Mouse (Mus musculus) megakaryocyte-erythroid progenitor cell, adult 5-6 weeks (primary cell): ENCODE data around the gene Ppil6. TPM values are rescaled to one million over a fixed set of nuclear protein-coding genes. Genes with fewer than 3 reads are reported as not detected.
A peak's percentile ranks its signal among the peaks of the same experiment; 100 is the strongest.

Source experiments
- ATAC-seq: replicated peaks from 2 replicates; pipeline ENCODE4 v1.8.0; 2016; ENCODE audit warnings: mild to moderate bottlenecking, inconsistent platforms; ENCODE audit not compliant: severe bottlenecking, poor library complexity, low FRiP score, low TSS enrichment
- total RNA-seq, 2 experiments: library from RNA; stranded (forward) in 1 of 2; stranded (reverse) in 1 of 2; fragments of 200-1000, 215-1000 nt in 1 of 2; fragments of >200 nt in 1 of 2; fragmentation: Nextera tagmentation in 1 of 2; gene quantifications; 2 replicates each; pipeline ENCODE4 v1.2.3; 2014 to 2017

The Ppil6 gene
- total RNA-seq, 2 experiments from 2014 or later = not detected

GRCm38 (mm10) chr10:41476171-41477017 lies 13.8 kb upstream of the Ppil6 start, which contains the start of gene Mical1:
TSS of gene Mical1 (plus strand) at chr10:41476314.
- ATAC-seq = 0 out of 2 replicates have a peak, but pooled peaks have one; percentile 19

GRCm38 (mm10) chr10:41477018-41477277 lies 13.3 kb upstream of the Ppil6 start:
- no peak for ATAC-seq

GRCm38 (mm10) chr10:41477278-41478181 lies 12.7 kb upstream of the Ppil6 start:
- no peak for ATAC-seq

- ATAC-seq = no peak
Measured at GRCm38 (mm10) chr10:41479961-41480360, 10.3 kb upstream of the Ppil6 start.

GRCm38 (mm10) chr10:41480938-41481880 lies 9.0 kb upstream of the Ppil6 start:
- peak; percentile 83 for ATAC-seq

- no peak for ATAC-seq
Measured at GRCm38 (mm10) chr10:41482446-41482845, 7.8 kb upstream of the Ppil6 start.

GRCm38 (mm10) chr10:41485778-41486177 lies 4.5 kb upstream of the Ppil6 start:
- no peak for ATAC-seq

GRCm38 (mm10) chr10:41486506-41487170 lies 3.6 kb upstream of the Ppil6 start:
- ATAC-seq = no peak

- ATAC-seq = no peak
Measured at GRCm38 (mm10) chr10:41488877-41489276, 1.4 kb upstream of the Ppil6 start.

- ATAC-seq = no peak
Measured at GRCm38 (mm10) chr10:41489294-41489693, 945 bp upstream of the Ppil6 start.

GRCm38 (mm10) chr10:41490518-41490873 lies 257 bp downstream of the Ppil6 start:
- ATAC-seq = no peak

- no peak for ATAC-seq
Measured at GRCm38 (mm10) chr10:41491111-41491510, 872 bp downstream of the Ppil6 start.

GRCm38 (mm10) chr10:41500941-41501340 lies 10.7 kb downstream of the Ppil6 start:
- ATAC-seq = no peak

GRCm38 (mm10) chr10:41504996-41505395 lies 14.8 kb downstream of the Ppil6 start:
- no peak for ATAC-seq

- peak; percentile 70; the same call in 1 of the 2 replicates for ATAC-seq
Measured at GRCm38 (mm10) chr10:41505446-41505845, 15.2 kb downstream of the Ppil6 start.

- 0 out of 2 replicates have a peak, but pooled peaks have one; percentile 56 for ATAC-seq
Measured at GRCm38 (mm10) chr10:41509160-41509559, 18.9 kb downstream of the Ppil6 start.

- no peak for ATAC-seq
Measured at GRCm38 (mm10) chr10:41514301-41514700, 24.1 kb downstream of the Ppil6 start.

GRCm38 (mm10) chr10:41514921-41515320 lies 24.7 kb downstream of the Ppil6 start:
- no peak for ATAC-seq

- ATAC-seq = peak; percentile 80
Measured at GRCm38 (mm10) chr10:41518508-41518980, 28.3 kb downstream of the Ppil6 start.
